Mouse (Mus musculus) lung, postnatal 0 days (tissue): ENCODE results near the gene 9430015G10Rik.

ENCODE experiments used
- CTCF ChIP-seq: IDR thresholded peaks from 2 replicates; pipeline ENCODE4 v1.5.1; 2016; ENCODE audit warnings: antibody characterized with exemption, mild to moderate bottlenecking
- EP300 ChIP-seq: IDR thresholded peaks from 2 replicates; pipeline ENCODE4 v1.6.1; 2016; ENCODE audit warnings: antibody characterized with exemption, mild to moderate bottlenecking, control low read depth

DNA sequence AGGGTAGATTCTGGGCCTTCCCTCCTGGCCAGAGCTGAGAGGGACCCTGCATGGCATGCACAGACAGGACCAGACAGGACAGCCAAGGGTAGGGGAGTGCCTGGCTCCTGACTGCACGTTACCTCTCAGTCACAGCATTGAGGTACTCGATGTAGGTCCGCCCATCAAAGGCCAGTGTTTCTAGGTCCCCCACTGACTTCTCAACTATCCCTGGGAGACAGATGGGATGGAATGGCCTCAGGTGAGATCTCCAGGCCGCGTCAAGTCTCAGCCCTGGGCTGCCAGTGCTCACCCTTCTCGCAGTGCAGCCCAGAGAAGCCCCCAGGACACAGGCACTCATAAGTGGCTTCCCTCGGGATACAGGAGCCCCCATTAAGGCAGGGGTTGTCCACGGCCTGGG, 58.8 kb downstream of the 9430015G10Rik start:
- TF ChIP-seq CTCF (no peak), EP300 (no peak)
